Mouse (Mus musculus): ENCODE measurements at regions not wholly inside any gene's neighbourhood (a gene's known extent, or its start where the extent isn't known, plus 50 kb on each side); places are given as distances from the start of the nearest gene placed in this dataset.
A peak's percentile ranks its signal among the peaks of the same experiment; 100 is the strongest.

DNA sequence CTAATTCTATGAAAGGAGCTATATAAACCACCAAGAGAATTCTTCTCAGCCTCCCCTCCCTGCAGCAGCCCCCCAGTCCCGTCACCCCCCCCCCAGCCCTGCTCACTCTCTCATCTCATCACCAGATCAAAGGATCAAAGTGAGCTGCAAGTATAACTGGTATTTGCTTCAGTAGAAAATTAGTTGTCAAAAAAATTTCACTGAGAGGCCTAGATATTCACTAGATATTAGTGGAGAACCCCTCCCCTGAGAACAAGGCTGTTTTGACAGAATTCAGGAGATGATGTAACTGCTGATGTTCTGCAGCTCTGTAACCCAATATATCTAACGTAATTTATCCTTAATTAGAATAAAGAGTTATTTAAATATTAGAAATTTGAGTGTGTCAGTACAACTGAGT is 124.2 kb upstream of the Slitrk2 start:
- H3K36me3 ChIP-seq = no peaks in the 10 kb centered on the region
- no peaks in the 10 kb centered on the region for H3K27me3 ChIP-seq
- no peak overlapping the region for H3K4me2 ChIP-seq
- H3K4me3 ChIP-seq (replicated peaks) = no peak overlapping the region
- WGBS = 72% methylated on average over 2 of the region's 2 CpGs
- H3K4me1 ChIP-seq = no peaks in the 10 kb centered on the region
- no peak overlapping the region for H3K27ac ChIP-seq
- no peak for ATAC-seq (replicated peaks; ENCODE audit: low FRiP score)
- H3K9me3 ChIP-seq (replicated peaks) = no peaks in the 10 kb centered on the region
- H3K9ac ChIP-seq = no peak overlapping the region

DNA sequence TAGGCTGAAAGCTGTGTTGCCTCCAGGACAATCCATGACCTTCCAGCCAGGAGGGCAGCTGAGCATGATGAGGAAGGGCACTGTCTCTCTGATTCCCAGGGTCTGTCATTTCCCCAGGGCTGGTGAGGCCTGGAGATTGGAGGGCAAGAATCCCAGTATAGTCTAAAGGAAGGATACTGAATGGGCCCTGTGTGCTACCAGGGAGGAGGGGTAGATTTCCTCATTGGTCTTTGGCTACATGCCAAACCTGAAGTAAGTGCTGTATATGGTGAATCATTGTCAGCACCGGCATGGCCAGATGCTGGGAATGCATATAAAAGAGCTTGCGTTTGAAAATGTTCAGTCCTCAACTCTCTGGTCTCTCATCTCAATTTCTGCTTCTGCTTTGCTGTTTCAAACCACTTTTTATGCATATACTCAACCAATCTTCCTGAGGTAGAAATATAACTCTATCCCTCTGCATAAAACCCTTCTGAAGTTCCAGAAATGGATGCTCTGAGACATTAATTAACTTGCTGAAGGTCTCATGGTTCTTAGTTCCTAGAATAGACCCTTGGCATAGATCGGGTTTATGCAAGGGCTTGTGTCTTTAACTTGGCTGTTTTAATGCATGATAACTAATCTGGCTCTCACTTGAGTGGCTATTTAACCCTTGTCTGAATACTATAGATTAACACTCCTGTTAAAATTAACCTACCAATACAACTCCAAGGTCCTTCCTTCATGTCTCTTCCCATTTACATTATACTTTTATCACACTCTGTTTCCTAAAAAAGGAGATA is 122.1 kb upstream of the Slitrk2 start:
- Histone ChIP-seq H3K36me3 (no peaks in the 10 kb centered on the region), H3K27ac (no peak overlapping the region), H3K4me3 (replicated peaks) (no peak overlapping the region), H3K4me2 (no peak overlapping the region), H3K4me1 (no peaks in the 10 kb centered on the region), H3K9me3 (replicated peaks) (no peaks in the 10 kb centered on the region), H3K9ac (no peak overlapping the region), H3K27me3 (no peaks in the 10 kb centered on the region)
- WGBS = 50% methylated on average over 3 of the region's 3 CpGs
- peak; percentile 79 for ATAC-seq (replicated peaks; ENCODE audit: low FRiP score)

DNA sequence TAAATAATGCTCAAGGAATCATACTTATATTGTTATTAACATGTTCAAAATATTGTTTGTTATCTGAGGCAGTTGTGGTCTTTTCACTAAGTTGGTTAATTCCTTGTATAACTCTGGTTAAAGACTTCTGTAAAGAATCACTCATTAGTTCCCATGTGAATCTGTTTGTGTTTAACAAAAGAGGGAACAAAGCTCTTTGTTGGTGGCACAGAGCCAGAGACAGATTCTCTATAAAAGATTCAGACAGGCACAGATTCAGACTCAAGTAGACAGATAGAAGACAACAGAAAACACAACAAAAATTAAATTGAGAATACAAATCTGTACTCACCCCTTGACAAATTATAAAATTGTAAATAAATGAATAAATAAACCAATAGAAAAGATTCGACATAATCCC is 120.2 kb upstream of the Slitrk2 start:
- H3K9ac ChIP-seq = no peak overlapping the region
- H3K9me3 ChIP-seq (replicated peaks) = no peaks in the 10 kb centered on the region
- H3K4me2 ChIP-seq = no peak overlapping the region
- WGBS = 52% methylated on average over 1 of the region's 1 CpGs
- no peaks in the 10 kb centered on the region for H3K27me3 ChIP-seq
- H3K36me3 ChIP-seq = no peaks in the 10 kb centered on the region
- no peak for ATAC-seq (replicated peaks; ENCODE audit: low FRiP score)
- no peaks in the 10 kb centered on the region for H3K4me1 ChIP-seq
- no peak overlapping the region for H3K4me3 ChIP-seq (replicated peaks)
- no peak overlapping the region for H3K27ac ChIP-seq

DNA sequence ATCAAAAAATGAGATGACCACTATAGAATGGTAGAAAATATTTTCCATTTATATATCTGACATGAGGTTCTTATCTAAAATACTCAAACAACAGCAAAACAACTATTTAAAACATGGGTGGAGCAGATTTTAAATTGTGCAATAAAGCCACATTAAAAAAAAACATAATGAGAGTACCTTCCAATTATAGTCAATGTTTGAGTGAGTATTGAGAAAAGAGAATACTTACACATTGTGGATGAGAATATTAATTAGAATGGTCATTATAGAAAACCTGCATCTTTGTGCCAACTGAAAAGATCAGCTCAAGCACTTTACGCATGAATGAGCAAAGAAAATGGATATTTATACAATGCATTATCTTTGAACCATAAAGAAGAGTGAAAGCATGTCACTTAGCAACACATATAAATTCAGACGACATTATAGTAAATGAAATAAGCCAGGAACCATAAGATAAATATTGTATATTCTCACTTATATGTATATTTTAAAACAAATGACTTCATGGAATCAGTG is 105.1 kb upstream of the Slitrk2 start:
- no peak for ATAC-seq (replicated peaks; ENCODE audit: low FRiP score)

GRCm38 (mm10) chrX:66554539-66554938 is 94.6 kb upstream of the Slitrk2 start:
- no peak overlapping the region for H3K9ac ChIP-seq
- 52% methylated on average over 2 of the region's 2 CpGs for WGBS
- ATAC-seq (replicated peaks; ENCODE audit: low FRiP score) = no peak
- no peaks in the 10 kb centered on the region for H3K27me3 ChIP-seq
- no peaks in the 10 kb centered on the region for H3K9me3 ChIP-seq (replicated peaks)
- no peak overlapping the region for H3K4me3 ChIP-seq (replicated peaks)
- no peaks in the 10 kb centered on the region for H3K4me1 ChIP-seq
- H3K4me2 ChIP-seq = no peak overlapping the region
- no peak overlapping the region for H3K27ac ChIP-seq
- no peaks in the 10 kb centered on the region for H3K36me3 ChIP-seq

More for the DNA sequence above, 105.1 kb upstream of the Slitrk2 start:
- H3K36me3 ChIP-seq = no peaks in the 10 kb centered on the region
- H3K4me1 ChIP-seq = no peaks in the 10 kb centered on the region
- H3K27me3 ChIP-seq = no peaks in the 10 kb centered on the region
- WGBS = 84% methylated on average over 2 of the region's 2 CpGs
- H3K27ac ChIP-seq = no peak overlapping the region
- no peak overlapping the region for H3K9ac ChIP-seq
- no peak overlapping the region for H3K4me2 ChIP-seq
- H3K9me3 ChIP-seq (replicated peaks) = no peaks in the 10 kb centered on the region
- H3K4me3 ChIP-seq (replicated peaks) = no peak overlapping the region

All from kidney, embryonic 15.5 days (tissue).